Mouse (Mus musculus) layer of hippocampus, adult 2 months (tissue): ENCODE results near the gene Map4k5. TPM values are rescaled to one million over a fixed set of nuclear protein-coding genes. Genes with fewer than 3 reads are reported as not detected.

Source experiments
- DNase-seq, 2 experiments: peaks; one replicate each; pipeline ENCODE4 v3.0.0; 2022; ENCODE audit warnings: low spot score in 2 of 2
- H3K27ac ChIP-seq: fragments of 200-600 bp; 2 replicates; pipeline ENCODE4 v1.8.1; 2022
- H3K4me3 ChIP-seq: fragments of 200-600 bp; 2 replicates; pipeline ENCODE4 v1.8.1; 2022; ENCODE audit warnings: mild to moderate bottlenecking
- CTCF ChIP-seq: fragments of 200-600 bp; conservative IDR thresholded peaks from 2 replicates; pipeline ENCODE4 v1.8.1; 2022; ENCODE audit warnings: antibody characterized with exemption, mild to moderate bottlenecking, moderate library complexity
- total RNA-seq, 2 experiments: library from RNA; stranded (reverse); gene quantifications; 2 replicates each; pipeline ENCODE4 v1.2.3; 2021

Map4k5 gene
- total RNA-seq, 2 experiments from 2014 or later, result 44.2 to 47.7 TPM

- DNase-seq, result peak in 1 of 2 experiments; percentile 40
- H3K4me3 ChIP-seq, result peak overlapping the region; percentile 27; the same call in 1 of the 2 replicates
- TF ChIP-seq CTCF, result no peak
- H3K27ac ChIP-seq, result peak overlapping the region; percentile 80
Measured at GRCm38 (mm10) chr12:69879739-69880138, 13.3 kb downstream of the Map4k5 start.

GRCm38 (mm10) chr12:69879172-69879665 is 13.8 kb downstream of the Map4k5 start:
- no peak for TF ChIP-seq CTCF
- peak overlapping the region; percentile 80 for H3K27ac ChIP-seq

GRCm38 (mm10) chr12:69877842-69878363 is 15.1 kb downstream of the Map4k5 start:
- Histone ChIP-seq H3K27ac (peak overlapping the region; percentile 80), H3K4me3 (no peak overlapping the region)
- no peak for TF ChIP-seq CTCF
- no peak for DNase-seq

More at GRCm38 (mm10) chr12:69879172-69879665, 13.8 kb downstream of the Map4k5 start:
- DNase-seq, result no peak
- peak overlapping the region; percentile 27 for H3K4me3 ChIP-seq

- H3K4me3 ChIP-seq, result no peak overlapping the region
- no peak for TF ChIP-seq CTCF
- no peak for DNase-seq
Measured at GRCm38 (mm10) chr12:69871632-69872031, 21.4 kb downstream of the Map4k5 start.

GRCm38 (mm10) chr12:69867338-69867737 is 25.7 kb downstream of the Map4k5 start:
- no peak for TF ChIP-seq CTCF
- Histone ChIP-seq H3K4me3 (no peak overlapping the region), H3K27ac (no peak overlapping the region)
- DNase-seq, result no peak

More at GRCm38 (mm10) chr12:69871632-69872031, 21.4 kb downstream of the Map4k5 start:
- H3K27ac ChIP-seq, result no peak overlapping the region

- DNase-seq, result no peak
- Histone ChIP-seq H3K27ac (peak overlapping the region; percentile 53), H3K4me3 (no peak overlapping the region)
- no peak for TF ChIP-seq CTCF
Measured at GRCm38 (mm10) chr12:69864164-69864692, 28.8 kb downstream of the Map4k5 start.

GRCm38 (mm10) chr12:69863505-69863904 is 29.5 kb downstream of the Map4k5 start:
- no peak overlapping the region for H3K4me3 ChIP-seq
- TF ChIP-seq CTCF, result no peak
- H3K27ac ChIP-seq, result no peak overlapping the region
- no peak for DNase-seq

GRCm38 (mm10) chr12:69858847-69859246 is 34.2 kb downstream of the Map4k5 start:
- H3K27ac ChIP-seq, result no peak overlapping the region
- DNase-seq, result no peak
- no peak overlapping the region for H3K4me3 ChIP-seq
- TF ChIP-seq CTCF, result no peak

GRCm38 (mm10) chr12:69857597-69857996 is 35.4 kb downstream of the Map4k5 start:
- Histone ChIP-seq H3K4me3 (no peak overlapping the region), H3K27ac (no peak overlapping the region)
- TF ChIP-seq CTCF, result no peak
- DNase-seq, result no peak

- DNase-seq, result no peak
- Histone ChIP-seq H3K27ac (peak overlapping the region; percentile 9; the same call in 1 of the 2 replicates), H3K4me3 (no peak overlapping the region)
- TF ChIP-seq CTCF, result no peak
Measured at GRCm38 (mm10) chr12:69856398-69856797, 36.6 kb downstream of the Map4k5 start.

- H3K4me3 ChIP-seq, result no peak overlapping the region
- peak overlapping the region; percentile 9; the same call in 1 of the 2 replicates for H3K27ac ChIP-seq
- DNase-seq, result no peak
- TF ChIP-seq CTCF, result no peak
Measured at GRCm38 (mm10) chr12:69855641-69856300, 37.2 kb downstream of the Map4k5 start.

GRCm38 (mm10) chr12:69853942-69854341 is 39.1 kb downstream of the Map4k5 start:
- TF ChIP-seq CTCF, result no peak
- DNase-seq, result no peak
- H3K4me3 ChIP-seq, result no peak overlapping the region
- 0 out of 2 replicates have a peak overlapping the region, but pooled peaks have one; percentile 5 for H3K27ac ChIP-seq

GRCm38 (mm10) chr12:69853387-69853786 is 39.6 kb downstream of the Map4k5 start:
- no peak overlapping the region for H3K4me3 ChIP-seq
- no peak for TF ChIP-seq CTCF
- H3K27ac ChIP-seq, result 0 out of 2 replicates have a peak overlapping the region, but pooled peaks have one; percentile 5
- DNase-seq, result no peak
